9 mouse cellular contexts compared by ENCODE assay signal in the genomic region with DNA sequence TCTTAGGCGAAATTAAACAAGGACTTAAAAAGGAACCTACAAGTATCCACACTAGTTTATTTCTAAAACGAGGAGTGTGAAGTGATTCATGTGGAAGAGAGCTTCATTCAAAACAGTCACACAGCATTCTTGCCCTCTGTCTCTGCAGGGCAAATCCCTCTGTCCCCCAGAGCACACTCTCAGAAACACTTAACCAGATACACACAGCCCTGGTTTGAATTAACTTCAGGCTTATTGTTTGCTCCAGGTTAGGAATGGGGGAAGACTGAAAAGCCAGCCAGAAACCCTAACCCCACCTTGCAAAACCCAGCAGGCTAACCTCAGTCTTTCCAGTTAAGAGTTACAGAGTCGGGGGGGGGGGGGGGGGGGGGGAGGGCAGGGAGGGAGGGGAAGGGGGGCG. TPM values are rescaled to one million over a fixed set of nuclear protein-coding genes. Genes with fewer than 3 reads are reported as not detected.
DNase-seq lines count a peak whose midpoint lies in the region; ATAC-seq and TF ChIP-seq lines count a peak whose summit lies in the region.
"Had no signal": no experiment of that assay in that cellular context is flagged by ENCODE, and none has a peak within 500 bp of the region (broad histone marks: within the 10 kb centered on the region; RNA-seq: fewer than 3 reads in every experiment).

No protein-coding gene starts in this region.

- H3K9ac ChIP-seq in heart, embryonic 12.5 days: peak overlapping the region; percentile 61
- H3K9ac ChIP-seq in hindbrain, embryonic 12.5 days: peak overlapping the region; percentile 97; the same call in 1 of the 2 replicates
- H3K9ac ChIP-seq in liver, embryonic 16.5 days (ENCODE audit: low read depth, low read length): no peak overlapping the region

- no peak for DNase-seq in heart, adult 8-10 months (ENCODE audit: low spot score)
- no peak for DNase-seq in gastrocnemius, postnatal 14 days
- no peak for DNase-seq in thymus, adult 2 months
- DNase-seq: cerebellum, postnatal 14 days had no signal

- 25% methylated on average over 3 of the region's 4 CpGs for WGBS in heart, embryonic 12.5 days
- WGBS in hindbrain, embryonic 12.5 days: 12% methylated on average over 2 of the region's 4 CpGs
- 26% methylated on average over 3 of the region's 4 CpGs for WGBS in liver, embryonic 16.5 days (ENCODE audit: insufficient replicate concordance)
- WGBS in thymus, adult 2 months: 59% methylated on average over 4 of the region's 4 CpGs

- peak overlapping the region; percentile 73 for H3K4me3 ChIP-seq in heart, embryonic 12.5 days
- H3K4me3 ChIP-seq in bone marrow macrophage, adult 2 months (ENCODE audit: insufficient read depth, low read length): no peak overlapping the region
- H3K4me3 ChIP-seq in hindbrain, embryonic 12.5 days: peak overlapping the region; percentile 97
- 0 out of 2 replicates have a peak overlapping the region, but pooled peaks have one; percentile 6 for H3K4me3 ChIP-seq in liver, embryonic 16.5 days (ENCODE audit: low read depth, low read length)
- no peak overlapping the region for H3K4me3 ChIP-seq in thymus, adult 2 months (ENCODE audit: control insufficient read depth, insufficient read depth, low read length)

- H3K4me1 ChIP-seq in heart, embryonic 12.5 days (replicated peaks): peaks cover 47% of the 10 kb centered on the region
- H3K4me1 ChIP-seq in bone marrow macrophage, adult 2 months (ENCODE audit: control insufficient read depth, insufficient read depth, low read length): peaks cover 30% of the 10 kb centered on the region
- peaks cover 43% of the 10 kb centered on the region for H3K4me1 ChIP-seq in hindbrain, embryonic 12.5 days
- H3K4me1 ChIP-seq in liver, embryonic 16.5 days (ENCODE audit: control insufficient read depth, low read depth, low read length): peaks cover 47% of the 10 kb centered on the region
- H3K4me1 ChIP-seq in thymus, adult 2 months (replicated peaks; ENCODE audit: control insufficient read depth, insufficient read depth, low read length): peaks cover 35% of the 10 kb centered on the region

- no peak for ATAC-seq in heart, embryonic 12.5 days (ENCODE audit: insufficient number of reproducible peaks, low FRiP score)
- ATAC-seq in hindbrain, embryonic 12.5 days (ENCODE audit: low FRiP score): no peak
- no peak for ATAC-seq in liver, embryonic 16.5 days (ENCODE audit: low read depth)
- ATAC-seq in inflammation-experienced regulatory T-cells, adult 6 months: no peak

- intact Hi-C loops in gastrocnemius, postnatal 14 days (cut with DNase I; ENCODE audit: low total_unique reads): loop anchor here (10.0 kb wide), 1 partner anchor 1973 kb away; no protein-coding TSS in a partner anchor

- H3K27me3 ChIP-seq in heart, embryonic 12.5 days (replicated peaks): no peaks in the 10 kb centered on the region
- H3K27me3 ChIP-seq in hindbrain, embryonic 12.5 days: no peaks in the 10 kb centered on the region
- no peaks in the 10 kb centered on the region for H3K27me3 ChIP-seq in liver, embryonic 16.5 days (ENCODE audit: control insufficient read depth, insufficient read depth, low read depth, low read length)
- H3K27me3 ChIP-seq in thymus, adult 2 months (ENCODE audit: control insufficient read depth, insufficient read depth, low read length): peaks cover 23% of the 10 kb centered on the region

- H3K4me2 ChIP-seq in heart, embryonic 12.5 days: peak overlapping the region; percentile 87
- peak overlapping the region; percentile 91 for H3K4me2 ChIP-seq in hindbrain, embryonic 12.5 days (replicated peaks)
- peak overlapping the region; percentile 97 for H3K4me2 ChIP-seq in liver, embryonic 16.5 days (ENCODE audit: low read depth, low read length)

- TF ChIP-seq POLR2A in bone marrow macrophage, adult 2 months (IDR thresholded peaks at IDR 0.05; ENCODE audit: borderline replicate concordance, low read depth, low read length): no peak
- TF ChIP-seq POLR2A in thymus, adult 2 months (IDR thresholded peaks at IDR 0.05; ENCODE audit: control insufficient read depth, extremely low read depth, insufficient read depth, low read length, poor library complexity): no peak

- H3K27ac ChIP-seq in heart, embryonic 12.5 days (ENCODE audit: poor library complexity, severe bottlenecking): peak overlapping the region; percentile 100
- 0 out of 2 replicates have a peak overlapping the region, but pooled peaks have one; percentile 41 for H3K27ac ChIP-seq in bone marrow macrophage, adult 2 months (ENCODE audit: insufficient read depth, low read depth, low read length)
- H3K27ac ChIP-seq in hindbrain, embryonic 12.5 days: no peak overlapping the region
- H3K27ac ChIP-seq in liver, embryonic 16.5 days (ENCODE audit: low read length): no peak overlapping the region
- no peak overlapping the region for H3K27ac ChIP-seq in thymus, adult 2 months (ENCODE audit: control insufficient read depth, insufficient read depth, low read length)

- TF ChIP-seq CTCF in bone marrow macrophage, adult 2 months (IDR thresholded peaks at IDR 0.05; ENCODE audit: low read depth, low read length): no peak
- no peak for TF ChIP-seq CTCF in thymus, adult 2 months (IDR thresholded peaks at IDR 0.05; ENCODE audit: borderline replicate concordance, control insufficient read depth, extremely low read depth, insufficient read depth, low read length, poor library complexity)

- 0 out of 2 replicates have a peak, but pooled peaks cover 2% of the 10 kb centered on the region for H3K36me3 ChIP-seq in heart, embryonic 12.5 days
- 0 out of 2 replicates have a peak, but pooled peaks cover 5% of the 10 kb centered on the region for H3K36me3 ChIP-seq in hindbrain, embryonic 12.5 days
- H3K36me3 ChIP-seq in liver, embryonic 16.5 days (ENCODE audit: control insufficient read depth, insufficient read depth): no peaks in the 10 kb centered on the region
- H3K36me3 ChIP-seq in thymus, adult 2 months (ENCODE audit: control insufficient read depth, insufficient read depth, low read length): no peaks in the 10 kb centered on the region

- no peaks in the 10 kb centered on the region for H3K9me3 ChIP-seq in heart, embryonic 12.5 days (replicated peaks)
- H3K9me3 ChIP-seq in hindbrain, embryonic 12.5 days (replicated peaks): no peaks in the 10 kb centered on the region
- H3K9me3 ChIP-seq in liver, embryonic 16.5 days (replicated peaks; ENCODE audit: control insufficient read depth, low read length): no peaks in the 10 kb centered on the region

RNA-seq across cellular contexts. Expression of gene Igf2bp3, which starts 2.6 kb away (rescaled TPM):
- polyA plus RNA-seq in heart, embryonic 12.5 days (2016; fragmentation: Nextera tagmentation; extraction: Ambion mirVana): 68.6 and 69.2 TPM in 2 replicates
- total RNA-seq in heart, adult 8-10 months (2022): not detected
- polyA plus RNA-seq in bone marrow macrophage, adult 2 months (2012; ENCODE audit: insufficient read depth, insufficient read length, missing spikeins): 0.68 and 0.79 TPM in 2 replicates
- 95.3 and 100 TPM in 2 replicates for polyA plus RNA-seq in hindbrain, embryonic 12.5 days (2016; fragmentation: Nextera tagmentation; extraction: Ambion mirVana)
- polyA plus RNA-seq in liver, embryonic 16.5 days (2015; fragmentation: Nextera tagmentation; extraction: Ambion mirVana): 16.4 and 17.9 TPM in 2 replicates
- 1 to 10 TPM; 4.6 to 5.2 (median 5.1) TPM for polyA plus RNA-seq in inflammation-experienced regulatory T-cells, adult 6 months (2017; shearing (Covaris generic))
- 1 to 10 TPM in 1 of 2 experiments, under 1 TPM in 1; 0.86 to 1.1 TPM for total RNA-seq in gastrocnemius, postnatal 14 days (2021)
- polyA plus RNA-seq in thymus, adult 2 months (2012; rRNA removed): 1.3 and 1.9 TPM in 2 replicates

RNA-seq across cellular contexts. Expression of gene Tra2a, which starts 51.7 kb away (rescaled TPM):
- 72.2 and 72.5 TPM in 2 replicates for polyA plus RNA-seq in heart, embryonic 12.5 days (2016; fragmentation: Nextera tagmentation; extraction: Ambion mirVana)
- 10 to 100 TPM; 20.0 to 27.3 (median 24.3) TPM for total RNA-seq in heart, adult 8-10 months (2022)
- 94.2 and 103 TPM in 2 replicates for polyA plus RNA-seq in bone marrow macrophage, adult 2 months (2012; ENCODE audit: insufficient read depth, insufficient read length, missing spikeins)
- 142 and 148 TPM in 2 replicates for polyA plus RNA-seq in hindbrain, embryonic 12.5 days (2016; fragmentation: Nextera tagmentation; extraction: Ambion mirVana)
- polyA plus RNA-seq in liver, embryonic 16.5 days (2015; fragmentation: Nextera tagmentation; extraction: Ambion mirVana): 38.0 and 42.4 TPM in 2 replicates
- 10 to 100 TPM; 30.2 to 49.2 (median 34.7) TPM for polyA plus RNA-seq in inflammation-experienced regulatory T-cells, adult 6 months (2017; shearing (Covaris generic))
- 10 to 100 TPM; 15.8 to 18.1 TPM for total RNA-seq in gastrocnemius, postnatal 14 days (2021)
- 60.9 and 69.0 TPM in 2 replicates for polyA plus RNA-seq in thymus, adult 2 months (2012; rRNA removed)

Comparison
In these comparisons a context has a peak if more than half of its experiments do, and no peak if none do; other contexts are left out.
1. H3K27ac ChIP-seq: peak in heart, embryonic 12.5 days (single experiment) and bone marrow macrophage, adult 2 months (single experiment); none in hindbrain, embryonic 12.5 days (single experiment), liver, embryonic 16.5 days (single experiment) and thymus, adult 2 months (single experiment).
2. H3K4me3 ChIP-seq: peak in heart, embryonic 12.5 days (single experiment), hindbrain, embryonic 12.5 days (single experiment) and liver, embryonic 16.5 days (single experiment); none in bone marrow macrophage, adult 2 months (single experiment) and thymus, adult 2 months (single experiment).
3. Peak in every context shown above with its lines, with median percentiles within 50 percentile points of each other: H3K4me2 ChIP-seq.